Mouse (Mus musculus) left cerebral cortex, adult 9 months (tissue): ENCODE data around the gene Angpt4.

Experiments used
- DNase-seq, 2 experiments: peaks; one replicate each; pipeline ENCODE4 v3.0.0; 2022; ENCODE audit warnings: low spot score in 2 of 2

Gene Angpt4

DNA sequence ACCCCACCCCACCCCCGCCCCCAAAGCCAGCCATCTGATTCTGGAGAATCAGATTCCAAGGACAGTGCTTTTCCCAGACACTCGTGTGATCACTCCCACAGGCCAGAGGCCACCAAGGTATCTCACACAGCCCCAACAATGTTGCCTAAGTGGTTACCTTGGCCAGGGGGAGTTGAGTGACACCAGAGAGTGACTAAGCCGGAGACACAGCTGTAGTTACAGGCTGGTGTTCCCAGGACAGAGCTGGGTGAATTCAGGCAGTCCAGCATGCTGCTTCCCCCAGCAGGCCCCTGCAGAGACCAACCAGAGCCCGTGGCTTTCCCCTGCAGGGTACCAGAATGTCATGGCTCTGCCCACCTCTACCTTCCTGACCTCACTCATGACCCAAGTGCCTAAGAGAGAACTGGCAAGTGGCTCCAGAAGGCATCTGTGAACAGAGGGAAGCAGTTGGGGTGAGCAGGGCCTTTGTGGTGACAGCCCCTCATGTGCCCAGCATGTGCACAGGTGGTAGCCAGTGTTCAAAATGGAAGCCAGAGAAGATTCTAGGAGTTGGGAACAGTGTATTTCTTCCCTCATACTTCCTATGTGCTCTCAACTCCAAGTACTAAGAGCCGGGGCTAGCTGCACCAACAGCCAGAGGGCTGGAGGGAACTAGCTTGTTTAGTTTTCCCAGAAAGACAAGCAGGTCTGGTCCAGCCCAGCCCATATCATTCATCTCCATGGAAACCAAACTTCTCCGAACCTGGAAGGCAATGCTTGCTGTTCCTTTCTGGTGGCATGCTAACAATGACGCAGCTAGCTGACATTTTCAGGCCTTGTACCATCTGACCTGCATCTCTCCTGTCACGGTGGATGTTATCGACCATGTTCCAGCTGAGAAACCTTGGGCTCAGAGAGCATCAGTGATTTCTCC is 50.5 kb downstream of the Angpt4 start:
- DNase-seq, result no peak

DNA sequence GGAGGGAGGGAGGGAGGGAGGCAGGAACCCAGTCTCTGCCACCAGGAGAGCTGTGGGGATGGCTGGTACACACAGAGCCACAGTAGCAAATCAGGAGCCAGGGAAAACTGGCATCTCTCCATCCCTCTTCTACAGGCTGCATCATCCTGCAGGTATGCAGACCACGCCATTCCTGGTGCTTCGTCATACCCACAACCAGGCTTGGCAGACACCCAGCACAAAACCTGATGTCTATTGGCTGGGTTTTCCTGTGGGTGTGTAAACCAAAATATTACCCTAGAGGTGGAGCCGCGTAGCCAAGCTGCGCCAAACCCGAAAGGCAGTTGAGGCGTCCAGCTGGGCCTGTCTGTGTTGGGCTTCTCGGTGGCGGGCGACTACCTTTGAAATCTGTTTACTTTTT is 51.5 kb downstream of the Angpt4 start:
- DNase-seq, result peak; percentile 33 to 91

- no peak for DNase-seq
These were observed 52.3 kb downstream of the Angpt4 start for GRCm38 (mm10) chr2:151963319-151963718.

DNA sequence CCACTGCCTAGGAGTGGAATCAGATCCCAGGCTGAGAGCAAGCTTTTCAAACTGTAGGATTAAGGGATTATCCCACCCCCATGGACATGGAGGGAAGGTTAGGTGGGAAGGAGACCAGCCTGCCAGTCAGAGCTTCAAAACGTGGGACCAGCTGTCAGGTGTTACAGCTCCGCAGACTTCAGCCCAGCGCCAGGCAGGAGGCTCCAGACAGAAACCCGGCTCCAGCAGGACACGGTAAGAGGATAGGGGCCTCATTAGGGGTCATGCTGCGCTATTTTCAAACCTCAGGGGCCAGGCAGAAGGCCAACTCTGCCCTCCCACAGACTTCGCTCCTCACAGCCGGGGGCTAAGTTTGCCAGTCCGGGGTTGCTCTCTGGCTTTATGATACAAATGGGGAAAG is 53.0 kb downstream of the Angpt4 start:
- DNase-seq, result no peak

GRCm38 (mm10) chr2:151967176-151967750 is 56.3 kb downstream of the Angpt4 start:
- no peak for DNase-seq

DNA sequence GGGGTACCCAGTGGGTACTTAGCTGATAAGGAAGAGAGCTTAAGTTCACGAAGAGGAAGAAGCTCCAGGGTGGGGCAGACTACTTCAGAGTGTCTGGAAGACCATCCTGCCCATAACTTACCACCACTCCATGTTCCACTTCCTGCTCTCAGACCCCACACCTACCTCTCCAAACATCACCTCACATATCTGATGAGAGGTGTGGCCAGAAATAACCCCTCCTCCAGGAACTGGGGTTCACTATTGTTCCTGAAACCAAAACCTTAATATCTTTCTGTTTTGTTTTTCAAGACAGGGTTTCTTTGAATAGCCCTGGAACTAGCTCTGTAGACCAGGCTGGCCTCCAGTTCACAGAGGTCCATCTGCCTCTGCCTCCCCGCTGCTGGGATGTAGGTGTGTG is 56.8 kb downstream of the Angpt4 start:
- DNase-seq, result no peak

DNA sequence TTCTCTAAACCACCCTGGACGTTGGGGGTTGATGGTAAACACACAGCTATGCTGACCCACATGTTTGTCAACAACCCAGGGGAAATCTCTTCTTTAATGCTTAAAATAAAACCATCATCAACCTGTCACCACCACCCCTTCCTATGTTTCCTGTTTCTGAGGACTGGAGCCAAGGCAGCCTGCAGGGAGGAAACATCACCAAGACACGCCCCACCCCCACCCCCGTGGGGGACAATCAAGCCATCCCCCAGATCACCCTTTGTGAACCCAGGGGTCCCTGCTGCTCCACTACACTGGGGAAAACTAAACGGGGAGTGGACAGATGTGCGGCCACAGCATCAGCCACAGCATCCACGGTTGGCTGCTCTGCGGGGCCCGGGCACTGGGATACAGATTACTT is 57.4 kb downstream of the Angpt4 start:
- DNase-seq, result no peak

GRCm38 (mm10) chr2:151968986-151969385 is 58.0 kb downstream of the Angpt4 start:
- DNase-seq, result no peak

DNA sequence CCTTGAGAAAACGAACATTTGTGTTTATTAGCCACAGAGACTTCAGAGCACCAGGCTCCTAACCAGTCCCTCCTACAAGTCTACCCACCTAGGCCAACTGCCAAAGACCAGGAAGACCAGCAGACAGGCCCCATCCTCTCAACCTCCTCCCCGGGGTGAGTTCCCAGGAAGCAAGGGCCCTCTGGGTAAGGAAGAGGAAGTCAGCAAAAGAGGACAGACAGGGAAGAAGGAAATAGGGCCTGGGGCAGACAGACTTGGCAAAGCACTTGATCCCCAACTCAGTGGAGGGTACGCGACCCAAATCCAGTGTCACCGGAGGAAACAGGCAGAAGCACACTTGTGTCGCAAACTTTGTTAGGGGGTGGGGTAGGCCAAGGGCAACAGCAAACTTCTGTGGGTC is 58.4 kb downstream of the Angpt4 start:
- no peak for DNase-seq

DNA sequence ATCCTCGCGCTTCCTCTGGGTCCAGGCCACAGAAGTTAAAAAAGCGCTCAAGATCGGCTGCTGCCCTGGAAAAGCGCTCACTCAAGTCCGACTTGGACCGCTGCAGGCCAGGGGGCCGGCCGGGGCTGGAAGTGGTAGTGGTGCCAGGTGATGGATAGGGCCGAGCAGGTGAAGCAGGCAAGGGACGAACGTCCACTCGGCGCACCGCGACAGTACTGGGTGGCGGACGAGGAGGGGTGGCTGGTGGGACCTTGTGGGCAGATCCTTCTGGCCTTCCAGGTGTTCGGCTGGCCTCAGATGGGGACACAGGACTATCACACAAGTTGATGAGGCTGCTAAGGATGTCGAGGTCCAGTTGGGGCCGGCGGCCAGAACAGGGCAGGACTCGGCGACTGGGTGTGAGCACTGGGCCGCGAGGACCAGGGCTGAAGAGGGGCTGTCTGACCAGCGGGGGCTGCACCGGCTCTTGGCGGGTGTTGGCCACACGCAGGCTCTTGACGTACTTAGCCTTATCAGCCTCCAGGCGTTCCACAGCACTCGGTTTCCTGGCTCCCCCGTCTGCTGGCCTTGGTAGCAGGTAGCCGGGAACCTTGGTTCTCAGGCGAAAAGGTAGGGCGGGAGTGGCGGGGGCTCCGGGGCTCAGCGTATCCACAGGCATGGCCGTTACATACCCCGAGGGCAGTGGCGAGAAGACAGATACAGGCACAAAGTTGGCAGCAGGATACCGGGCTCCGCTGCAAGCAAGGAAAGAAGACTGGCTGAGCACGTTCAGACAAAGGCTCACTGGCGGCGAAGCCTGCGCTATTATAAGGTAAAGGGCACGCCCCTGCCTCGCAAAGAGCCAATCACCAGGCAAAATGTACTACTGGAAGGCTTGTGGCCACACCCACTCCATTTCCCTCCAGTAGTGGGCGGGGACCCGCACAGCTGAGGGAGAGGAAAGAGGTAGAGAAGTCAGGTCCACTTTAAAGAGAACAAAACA is 59.5 kb downstream of the Angpt4 start:
- peak; percentile 40 to 72 for DNase-seq

DNA sequence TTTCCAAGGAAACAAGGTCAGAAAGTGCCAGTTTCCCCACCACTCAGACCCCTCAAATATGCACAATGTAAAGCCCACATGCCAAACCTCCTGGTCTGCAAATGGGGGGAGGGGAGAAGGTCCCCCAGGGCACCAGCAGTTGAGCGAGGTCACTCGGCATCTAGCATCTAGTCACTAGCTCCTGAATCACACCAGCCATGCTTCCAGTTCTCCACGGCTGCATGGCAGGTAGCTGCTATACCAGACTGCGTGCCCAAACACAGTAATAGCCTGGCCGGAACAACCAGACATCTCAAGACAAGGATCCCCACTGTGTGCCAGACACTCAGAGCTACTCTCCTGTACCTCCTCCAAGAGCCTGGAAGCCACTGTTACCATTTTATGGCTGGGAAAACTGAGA is 60.7 kb downstream of the Angpt4 start:
- no peak for DNase-seq

DNA sequence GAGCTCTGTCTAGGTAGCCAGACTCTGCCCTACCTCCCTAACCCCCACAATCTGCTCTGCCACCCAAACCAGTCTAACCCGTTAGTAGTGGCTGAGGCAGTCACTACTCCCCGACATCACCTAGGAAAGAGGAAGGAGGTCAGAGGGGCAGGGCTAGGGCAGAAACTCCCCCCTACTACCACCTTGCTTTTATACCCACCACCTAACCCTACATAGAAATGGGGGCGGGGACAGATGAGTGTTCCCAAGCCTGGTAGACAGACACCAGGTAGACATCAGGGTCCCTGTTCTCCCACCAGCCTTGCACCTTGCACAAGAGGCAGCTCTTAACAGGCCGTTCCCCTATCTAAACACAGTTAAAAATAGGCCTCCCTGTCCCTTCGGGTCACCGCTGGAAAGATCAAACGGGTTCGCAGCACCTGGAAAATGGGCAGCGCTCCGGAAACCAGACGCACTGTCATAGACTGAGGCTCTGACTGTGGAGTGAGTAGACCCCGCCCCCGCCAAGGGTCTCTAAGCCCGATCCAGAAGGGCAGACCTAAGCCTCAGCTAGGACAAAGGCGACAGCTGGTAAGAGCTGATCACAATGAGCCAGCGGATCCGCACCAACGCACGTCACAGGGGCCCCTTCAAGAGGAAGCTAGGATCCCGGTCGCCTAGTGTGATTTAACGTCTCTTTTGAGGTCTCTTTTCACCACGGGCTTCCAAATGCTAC is 62.0 kb downstream of the Angpt4 start:
- no peak for DNase-seq

DNA sequence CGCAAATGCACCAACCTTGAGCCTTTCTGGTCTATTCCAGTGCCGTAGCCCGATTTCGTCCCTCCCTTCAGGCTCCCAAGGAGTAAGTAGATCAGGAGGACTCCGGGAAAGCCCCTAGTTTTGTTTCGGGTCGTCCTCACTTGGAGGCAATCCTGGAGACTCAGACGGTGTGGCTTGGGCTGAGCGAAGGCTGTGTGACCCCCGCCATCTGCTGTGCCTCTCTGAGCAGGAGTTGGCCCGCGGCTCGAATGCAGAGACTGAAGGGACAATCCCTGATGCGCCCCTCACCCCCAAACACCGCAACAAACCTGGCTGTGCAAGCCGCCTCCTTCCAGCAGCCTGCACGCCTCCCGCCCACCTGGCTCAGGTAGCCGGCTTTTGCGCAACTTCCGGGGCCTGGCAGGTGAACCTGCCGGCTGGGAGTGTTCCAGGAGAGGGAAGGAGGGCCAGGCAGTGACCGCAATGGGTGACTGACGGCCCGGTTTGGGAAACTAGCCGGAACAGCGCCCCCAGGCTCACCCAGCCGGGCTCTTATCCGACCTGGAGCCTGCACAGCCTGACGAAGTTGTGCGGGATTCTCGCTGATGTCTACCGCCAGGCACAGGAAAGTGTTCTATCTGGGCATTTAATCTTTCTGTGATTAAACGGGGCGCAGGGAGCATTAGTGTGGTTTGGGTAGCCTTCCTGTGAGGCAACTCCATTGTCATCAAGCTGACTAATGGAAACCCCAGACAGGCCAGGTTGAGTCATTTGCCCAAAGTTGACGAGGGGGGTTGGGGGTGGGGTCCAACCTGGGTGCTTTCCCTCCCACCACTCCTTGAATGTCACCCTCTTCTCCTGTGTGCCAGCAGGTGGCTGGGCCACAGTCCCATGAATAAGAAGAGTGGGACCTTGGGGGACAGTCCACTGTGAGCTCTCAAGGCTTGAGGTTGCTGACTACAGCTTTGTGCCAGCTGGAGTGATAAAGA is 62.9 kb downstream of the Angpt4 start:
- no peak for DNase-seq

DNA sequence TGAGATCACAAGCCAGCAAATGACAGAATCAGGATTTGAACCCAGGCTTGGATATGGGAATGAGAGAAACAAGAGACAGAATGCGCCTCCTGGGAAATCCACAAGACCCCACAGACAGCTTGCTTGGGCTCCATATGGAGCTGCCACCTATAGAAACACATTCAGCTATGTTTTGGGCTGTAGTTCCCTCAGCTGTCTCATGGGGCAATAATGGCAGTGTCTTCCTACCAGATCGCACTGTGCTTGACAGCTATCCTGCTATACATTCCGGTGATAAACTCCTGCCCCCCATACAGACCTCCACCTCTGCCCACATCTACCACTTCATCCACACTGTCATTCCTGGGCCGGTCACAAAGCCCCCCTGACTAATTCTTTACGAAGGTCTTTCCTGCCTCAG is 64.3 kb downstream of the Angpt4 start:
- no peak for DNase-seq

DNA sequence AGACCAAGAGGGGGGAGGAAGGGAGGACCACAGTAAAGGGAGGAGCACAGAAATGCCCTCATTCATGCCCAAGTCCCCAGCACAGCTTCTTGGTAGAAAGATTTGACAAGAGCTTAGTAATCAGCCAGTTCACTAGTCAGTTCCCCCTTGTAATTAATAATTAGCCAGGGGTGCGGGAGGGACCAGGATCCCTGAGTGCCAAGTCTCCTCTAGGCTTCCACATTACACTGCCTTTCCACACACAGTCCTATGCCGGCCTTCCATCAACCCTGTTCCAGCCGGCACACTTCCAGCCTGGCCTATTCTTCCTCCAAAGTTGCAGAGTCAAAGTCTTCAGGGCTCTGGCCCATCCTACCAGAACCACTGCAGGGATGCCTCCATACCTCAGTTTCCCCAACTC is 65.1 kb downstream of the Angpt4 start:
- DNase-seq, result no peak

DNA sequence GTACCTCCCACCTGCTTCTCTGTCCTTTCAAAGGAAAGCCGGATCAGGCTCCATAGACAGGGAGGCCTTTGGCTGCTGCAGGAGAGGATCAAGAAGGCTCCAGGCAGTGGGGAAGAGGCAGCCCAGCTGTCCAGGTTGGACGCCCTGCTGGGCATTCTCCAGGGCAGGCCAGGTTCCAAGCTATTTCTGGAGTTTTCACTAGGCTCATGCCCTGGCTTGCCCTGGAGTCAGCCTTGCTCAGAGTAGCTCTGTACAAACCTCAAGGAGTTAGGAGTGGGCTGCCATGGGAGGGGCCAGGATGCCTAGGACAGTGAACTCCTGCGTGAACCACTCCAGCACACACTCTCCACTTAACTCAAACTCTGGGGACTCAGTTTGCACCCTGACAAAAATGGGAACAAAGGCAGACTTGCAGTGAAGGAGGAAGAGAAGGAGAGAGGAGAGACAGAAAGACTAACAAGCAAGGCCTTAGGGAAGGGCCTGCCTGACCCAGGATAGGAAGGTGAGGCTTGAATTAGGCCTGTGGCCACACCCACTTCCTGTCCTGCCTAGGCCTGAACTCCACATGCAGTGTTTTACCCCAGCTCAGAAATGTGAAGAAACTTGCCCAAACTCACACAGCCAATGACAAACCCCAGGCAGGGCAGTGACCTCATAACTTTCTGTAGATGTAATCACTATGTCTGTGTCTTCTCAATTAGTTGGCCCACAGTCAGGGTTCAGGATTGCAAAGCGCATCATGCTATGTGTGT is 66.9 kb downstream of the Angpt4 start:
- DNase-seq, result no peak

DNA sequence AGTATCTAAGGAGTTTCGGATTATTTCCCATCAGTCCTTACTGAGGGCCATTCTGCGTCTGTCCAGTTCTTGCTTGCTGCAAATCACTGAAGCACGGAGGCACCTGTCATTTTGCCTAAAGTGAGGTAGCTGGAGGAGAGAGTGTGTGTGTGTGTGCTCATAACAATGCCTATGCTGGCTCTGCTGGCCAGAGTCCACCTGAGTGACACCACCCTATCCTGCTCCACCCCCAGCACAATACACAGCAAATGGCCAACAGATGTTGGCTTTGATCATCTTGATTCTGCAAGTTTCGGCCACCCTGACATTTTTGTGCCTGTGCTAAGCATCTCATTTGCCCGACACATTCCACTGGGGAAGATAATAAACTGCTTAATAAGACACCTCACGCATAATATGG is 67.5 kb downstream of the Angpt4 start:
- DNase-seq, result no peak

GRCm38 (mm10) chr2:151979470-151980354 is 68.7 kb downstream of the Angpt4 start, which contains the start of gene Fam110a:
Fam110a (minus strand) TSS chr2:151980219.
- DNase-seq, result peak; percentile 68 to 92

DNA sequence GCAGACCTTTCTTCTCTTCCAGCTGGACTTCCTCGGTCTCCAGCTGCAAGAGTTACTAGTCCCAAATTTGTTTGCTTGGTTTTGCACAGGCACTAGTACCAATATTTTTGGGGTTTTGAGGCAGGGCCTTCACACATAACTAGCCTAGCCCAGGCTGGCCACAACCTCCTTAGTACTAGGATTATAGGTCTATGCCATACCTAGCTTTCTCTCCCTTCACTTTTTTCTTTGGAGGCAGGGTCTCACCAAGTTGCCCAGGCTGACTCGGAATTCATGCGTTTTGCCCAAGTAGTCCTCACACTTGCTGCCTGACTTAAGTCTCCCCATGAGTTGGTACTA is 69.3 kb downstream of the Angpt4 start:
- no peak for DNase-seq
